Mouse (Mus musculus) heart, embryonic 14.5 days (tissue): ENCODE results near the gene Gm11099. TPM values are rescaled to one million over a fixed set of nuclear protein-coding genes. Genes with fewer than 3 reads are reported as not detected.
A peak's percentile ranks its signal among the peaks of the same experiment; 100 is the strongest.

Experiments
- ATAC-seq: fragments of 200-750 bp; cut with Nextera tagmentation; 2 replicates; pipeline ENCODE4 v1.8.0; 2017; ENCODE audit warnings: low read depth, moderate TSS enrichment; ENCODE audit not compliant: insufficient number of reproducible peaks, insufficient read depth, low FRiP score
- H3K27ac ChIP-seq, 2 experiments: fragments of 200-500 bp in 1 of 2; fragments of 300-500 bp in 1 of 2; sonication (generic) in 1 of 2; replicated peaks in 1 of 2; 2 replicates each; pipeline ENCODE4 v1.5.1; 2012 to 2014; ENCODE audit warnings: low read depth in 2 of 2, low read length in 2 of 2, control low read depth in 1 of 2, mild to moderate bottlenecking in 1 of 2, mixed read lengths in 1 of 2; ENCODE audit not compliant: control insufficient read depth in 1 of 2, insufficient read depth in 1 of 2
- H3K27me3 ChIP-seq: fragments of 300-500 bp; sonication (generic); 2 replicates; pipeline ENCODE4 v1.6.1; 2014; ENCODE audit warnings: mild to moderate bottlenecking, low read length, control low read depth; ENCODE audit not compliant: control insufficient read depth, insufficient read depth
- H3K36me3 ChIP-seq: fragments of 300-500 bp; sonication (generic); 2 replicates; pipeline ENCODE4 v1.6.1; 2014; ENCODE audit warnings: mild to moderate bottlenecking, control low read depth, low read length, mixed read lengths; ENCODE audit not compliant: control insufficient read depth, insufficient read depth
- H3K4me1 ChIP-seq, 2 experiments: fragments of 200-500 bp in 1 of 2; fragments of 300-500 bp in 1 of 2; sonication (generic) in 1 of 2; 2 replicates each; pipeline ENCODE4 v1.6.1; 2012 to 2014; ENCODE audit warnings: low read length in 2 of 2, control low read depth in 1 of 2, mixed read lengths in 1 of 2; ENCODE audit not compliant: control insufficient read depth in 2 of 2, insufficient read depth in 2 of 2
- H3K4me2 ChIP-seq: fragments of 300-500 bp; sonication (generic); 2 replicates; pipeline ENCODE4 v1.6.1; 2014; ENCODE audit warnings: mild to moderate bottlenecking, low read length
- H3K4me3 ChIP-seq, 2 experiments: fragments of 200-500 bp in 1 of 2; fragments of 300-500 bp in 1 of 2; sonication (generic) in 1 of 2; 2 replicates each; pipeline ENCODE4 v1.5.1; 2012 to 2014; ENCODE audit warnings: low read length in 2 of 2, mild to moderate bottlenecking in 2 of 2, control low read depth in 1 of 2, low read depth in 1 of 2, moderate library complexity in 1 of 2; ENCODE audit not compliant: control insufficient read depth in 1 of 2, insufficient read depth in 1 of 2
- H3K9ac ChIP-seq: fragments of 300-500 bp; sonication (generic); 2 replicates; pipeline ENCODE4 v1.6.1; 2014; ENCODE audit warnings: mild to moderate bottlenecking, low read length
- H3K9me3 ChIP-seq: fragments of 300-500 bp; sonication (generic); 2 replicates; pipeline ENCODE4 v1.6.1; 2016; ENCODE audit warnings: low read length, control low read depth; ENCODE audit not compliant: control insufficient read depth
- WGBS: fragments of 180-500 bp; shearing (Covaris S2); extraction: QIAGEN DNeasy Blood & Tissue Kit; methylation state at CpG from one replicate; pipeline ENCODE4 v1.1.7; 2014; 5-methylcytosine and 5-hydroxymethylcytosine counted together
- polyA plus RNA-seq: library from polyadenylated mRNA; unstranded; fragments of >200 nt; fragmentation: Nextera tagmentation; extraction: Ambion mirVana; gene quantifications from 2 replicates; pipeline ENCODE4 v1.2.1, GENCODE M21; 2014

Gm11099 gene
- polyA plus RNA-seq, 1 experiment from 2014 or later, result not detected

GRCm38 (mm10) chr2:58844499-58844898, 14.7 kb upstream of the Gm11099 start:
- Histone ChIP-seq H3K9me3 (0 out of 2 replicates have a peak, but pooled peaks cover 2% of the 10 kb centered on the region), H3K27ac (no peak overlapping the region), H3K4me1 (no peaks in the 10 kb centered on the region), H3K4me3 (no peak overlapping the region), H3K4me2 (no peak overlapping the region), H3K36me3 (no peaks in the 10 kb centered on the region), H3K9ac (no peak overlapping the region), H3K27me3 (no peaks in the 10 kb centered on the region)
- no peak for ATAC-seq
- WGBS, result 43% methylated on average over 10 of the region's 10 CpGs

- Histone ChIP-seq H3K4me1 (no peaks in the 10 kb centered on the region), H3K27me3 (no peaks in the 10 kb centered on the region), H3K4me2 (no peak overlapping the region), H3K9me3 (no peaks in the 10 kb centered on the region), H3K4me3 (no peak overlapping the region), H3K36me3 (no peaks in the 10 kb centered on the region), H3K27ac (no peak overlapping the region), H3K9ac (no peak overlapping the region)
- ATAC-seq, result no peak
- 60% methylated on average over 3 of the region's 3 CpGs for WGBS
Observed at GRCm38 (mm10) chr2:58879876-58880275, 20.6 kb downstream of the Gm11099 start.

GRCm38 (mm10) chr2:58905057-58905456, 45.8 kb downstream of the Gm11099 start:
- H3K9me3 ChIP-seq, result no peaks in the 10 kb centered on the region
- no peak overlapping the region for H3K9ac ChIP-seq
- H3K27ac ChIP-seq, result no peak overlapping the region
- H3K4me2 ChIP-seq, result no peak overlapping the region
- no peak overlapping the region for H3K4me3 ChIP-seq
- no peak for ATAC-seq
- no peaks in the 10 kb centered on the region for H3K36me3 ChIP-seq
- H3K4me1 ChIP-seq, result peaks cover 12 to 18% of the 10 kb centered on the region in 2 experiments
- 50% methylated on average over 4 of the region's 4 CpGs for WGBS
- H3K27me3 ChIP-seq, result no peaks in the 10 kb centered on the region

GRCm38 (mm10) chr2:58906814-58907516, 47.7 kb downstream of the Gm11099 start:
- Histone ChIP-seq H3K4me2 (peak overlapping the region; percentile 68), H3K9me3 (no peaks in the 10 kb centered on the region), H3K4me3 (peak overlapping the region in 1 of 2 experiments; percentile 25; a peak in 2 of 4 replicates), H3K36me3 (no peaks in the 10 kb centered on the region), H3K27me3 (no peaks in the 10 kb centered on the region), H3K9ac (peak overlapping the region; percentile 56), H3K4me1 (peaks cover 12 to 21% of the 10 kb centered on the region in 2 experiments), H3K27ac (peak overlapping the region in 1 of 2 experiments; percentile 41; a peak in 1 of 4 replicates)
- no peak for ATAC-seq
- WGBS, result 21% methylated on average over 14 of the region's 14 CpGs

- H3K9me3 ChIP-seq, result 0 out of 2 replicates have a peak, but pooled peaks cover 2% of the 10 kb centered on the region
- H3K27me3 ChIP-seq, result no peaks in the 10 kb centered on the region
- H3K4me3 ChIP-seq, result no peak overlapping the region
- peaks cover 6 to 12% of the 10 kb centered on the region in 2 experiments for H3K4me1 ChIP-seq
- 94% methylated on average over 9 of the region's 9 CpGs for WGBS
- no peak overlapping the region for H3K4me2 ChIP-seq
- ATAC-seq, result no peak
- H3K36me3 ChIP-seq, result no peaks in the 10 kb centered on the region
- H3K9ac ChIP-seq, result no peak overlapping the region
- no peak overlapping the region for H3K27ac ChIP-seq
Observed at GRCm38 (mm10) chr2:58912339-58912738, 53.1 kb downstream of the Gm11099 start.

- Histone ChIP-seq H3K27me3 (no peaks in the 10 kb centered on the region), H3K4me3 (no peak overlapping the region), H3K9ac (no peak overlapping the region), H3K36me3 (no peaks in the 10 kb centered on the region), H3K9me3 (no peaks in the 10 kb centered on the region; the same call in 1 of the 2 replicates), H3K4me1 (no peaks in the 10 kb centered on the region; a peak in 1 of 4 replicates), H3K4me2 (no peak overlapping the region), H3K27ac (no peak overlapping the region)
- no peak for ATAC-seq
- 56% methylated on average over 4 of the region's 4 CpGs for WGBS
Observed at GRCm38 (mm10) chr2:58918351-58918750, 59.1 kb downstream of the Gm11099 start.

GRCm38 (mm10) chr2:58925551-58925950, 66.3 kb downstream of the Gm11099 start:
- no peak overlapping the region for H3K27ac ChIP-seq
- no peak for ATAC-seq
- 92% methylated on average over 2 of the region's 2 CpGs for WGBS
- H3K36me3 ChIP-seq, result no peaks in the 10 kb centered on the region
- H3K9ac ChIP-seq, result no peak overlapping the region
- H3K27me3 ChIP-seq, result no peaks in the 10 kb centered on the region
- no peak overlapping the region for H3K4me2 ChIP-seq
- H3K9me3 ChIP-seq, result peaks cover 4% of the 10 kb centered on the region; the same call in 1 of the 2 replicates
- no peak overlapping the region for H3K4me3 ChIP-seq
- H3K4me1 ChIP-seq, result no peaks in the 10 kb centered on the region; a peak in 1 of 4 replicates
